Mouse (Mus musculus): ENCODE data around the gene Lrrn4cl.
"Not testable (repeated sequence)": the region's sequence is repeated elsewhere in the genome, so short reads cannot be mapped to it uniquely, and the experiment has no call there.

Lrrn4cl gene

GRCm38 (mm10) chr19:8886916-8887584 lies 36.5 kb downstream of the Lrrn4cl start:
- DNase-seq = no peak

GRCm38 (mm10) chr19:8887585-8888463 lies 37.3 kb downstream of the Lrrn4cl start:
- no peak for DNase-seq

- peak; percentile 94 for DNase-seq
These were observed 38.2 kb downstream of the Lrrn4cl start, which contains the start of the genes 1810009A15Rik and Gm49416 for GRCm38 (mm10) chr19:8888511-8889385. TSS of gene 1810009A15Rik (plus strand) at chr19:8888853. TSS of gene Gm49416 (plus strand) at chr19:8888926.

GRCm38 (mm10) chr19:8892829-8893766 lies 42.5 kb downstream of the Lrrn4cl start, which contains the start of gene Ints5:
TSS of gene Ints5 (plus strand) at chr19:8893005.
- DNase-seq = peak; percentile 81

GRCm38 (mm10) chr19:8895397-8895960 lies 44.9 kb downstream of the Lrrn4cl start:
- no peak for DNase-seq

DNA sequence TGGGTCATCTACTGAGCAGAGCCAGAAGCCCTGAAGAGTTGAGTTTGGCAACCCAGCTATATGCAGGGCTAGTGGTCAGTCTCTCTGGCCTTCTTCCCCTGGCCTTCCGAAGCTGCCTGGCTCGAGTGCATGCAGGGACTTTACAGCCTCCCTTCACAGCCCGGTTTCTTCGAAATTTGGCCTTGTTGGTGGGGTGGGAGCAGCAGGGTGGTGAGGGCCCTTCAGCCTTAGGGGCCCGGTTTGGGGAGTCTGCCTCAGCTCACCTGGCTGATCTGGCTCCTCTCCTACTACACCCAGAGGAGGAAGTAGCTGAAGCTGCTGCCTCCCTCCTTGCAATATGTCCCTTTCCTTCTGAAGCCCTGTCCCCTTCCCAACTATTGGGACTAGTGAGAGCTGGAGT lies 45.7 kb downstream of the Lrrn4cl start:
- not testable (repeated sequence) for DNase-seq

GRCm38 (mm10) chr19:8897211-8897864 lies 46.8 kb downstream of the Lrrn4cl start:
- peak; percentile 40 for DNase-seq

DNA sequence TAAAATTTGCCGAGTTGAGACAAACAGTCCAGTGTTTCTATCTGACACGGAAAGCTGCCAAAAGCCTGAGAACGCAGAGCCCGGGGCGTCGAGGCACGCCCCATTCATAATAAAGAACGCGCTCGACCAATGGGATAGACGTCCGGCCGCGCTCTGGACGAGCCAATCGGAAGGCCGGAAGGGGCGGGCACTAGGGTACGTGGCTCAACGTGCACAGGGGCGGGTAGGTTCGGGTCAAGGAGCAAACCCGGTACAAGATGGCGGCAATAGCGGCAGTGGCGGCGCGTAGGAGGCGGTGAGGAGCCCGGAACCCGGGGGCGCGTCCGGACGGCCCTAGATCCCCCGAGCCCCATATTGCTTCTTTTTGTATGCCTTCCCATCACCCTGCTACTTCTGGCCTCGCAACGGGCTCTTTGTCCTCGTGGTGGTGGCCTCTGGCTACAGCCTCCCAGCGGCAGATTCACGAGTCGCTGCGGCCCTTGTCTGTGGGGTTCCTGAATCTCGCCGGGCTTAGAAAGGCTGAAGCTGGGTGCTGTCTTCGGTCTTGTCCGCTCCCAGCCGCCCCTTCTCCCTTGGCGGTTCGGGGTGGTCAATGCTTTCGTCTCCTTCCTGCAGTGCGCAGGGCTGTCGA lies 47.4 kb downstream of the Lrrn4cl start, which contains the start of gene Ganab:
Ganab (plus strand) TSS at position 207 of the 631 bp plus-strand sequence.
- peak; percentile 95 for DNase-seq

- no peak for DNase-seq
These were observed 48.0 kb downstream of the Lrrn4cl start for GRCm38 (mm10) chr19:8898576-8898975.

DNA sequence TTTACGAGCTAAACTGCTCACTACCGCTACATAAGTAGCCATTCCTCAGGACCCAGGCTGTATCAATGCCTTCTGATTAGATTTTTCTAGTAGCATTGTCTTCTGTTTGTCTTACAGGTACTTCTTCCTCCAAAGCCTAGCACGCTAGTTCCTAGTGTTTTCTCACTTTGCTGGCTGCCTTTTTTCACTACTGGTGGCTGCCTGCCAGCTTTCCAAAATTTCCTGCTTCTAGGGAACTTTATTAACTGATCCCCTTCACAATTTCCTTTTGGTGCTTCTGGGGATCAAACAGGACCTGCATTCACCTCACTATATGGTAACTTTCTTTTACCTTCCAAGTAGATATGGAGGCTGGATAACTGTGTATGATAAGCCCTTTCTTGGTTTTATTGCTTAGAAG lies 48.5 kb downstream of the Lrrn4cl start:
- no peak for DNase-seq

DNA sequence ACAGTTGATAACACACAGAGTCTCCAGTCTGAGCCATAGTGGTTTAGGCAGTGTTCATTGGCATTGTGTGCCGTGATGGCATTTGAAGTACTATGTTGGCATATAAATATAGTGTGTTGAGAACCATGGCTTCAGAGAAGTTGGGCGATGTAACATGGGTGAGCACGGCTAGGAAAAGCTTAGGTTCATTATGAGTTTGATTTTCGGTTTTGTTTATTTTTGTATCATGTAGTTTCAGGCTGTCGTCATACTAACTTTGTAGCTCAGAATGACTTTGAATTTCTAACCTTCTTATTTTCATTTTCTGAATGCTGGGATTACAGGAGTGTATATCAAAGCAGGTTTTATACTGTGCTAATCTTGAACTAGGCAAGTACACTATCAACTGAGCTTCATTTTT lies 52.8 kb downstream of the Lrrn4cl start:
- no peak for DNase-seq

Data from right cerebral cortex, postnatal 14 days (tissue).